Mouse (Mus musculus) CH12.LX (cell line): Measurements from ENCODE around the gene Atp2b4. TPM values are rescaled to one million over a fixed set of nuclear protein-coding genes. Genes with fewer than 3 reads are reported as not detected.

Source experiments
- DNase-seq: peaks from one replicate; pipeline ENCODE4 v3.0.0-alpha.2; 2013; ENCODE audit errors: extremely low read depth
- H3K27ac ChIP-seq: 2 replicates; pipeline ENCODE4 v1.5.1; 2012; ENCODE audit warnings: low read depth, mild to moderate bottlenecking, control low read depth, moderate library complexity; ENCODE audit not compliant: insufficient read depth
- H3K27me3 ChIP-seq: replicated peaks from 2 replicates; pipeline ENCODE3; 2012; ENCODE audit warnings: inconsistent platforms
- H3K36me3 ChIP-seq, 2 experiments: replicated peaks in 1 of 2; 2 replicates each; pipeline versions ENCODE3 to v1.6.1; 2012; ENCODE audit warnings: inconsistent platforms in 1 of 2, low read length in 1 of 2, mild to moderate bottlenecking in 1 of 2, mixed read lengths in 1 of 2, moderate library complexity in 1 of 2; ENCODE audit not compliant: control insufficient read depth in 1 of 2, insufficient read depth in 1 of 2
- H3K4me1 ChIP-seq, 2 experiments: 2 replicates each; pipeline ENCODE4 v1.6.1; 2012; ENCODE audit warnings: inconsistent platforms in 1 of 2, moderate library complexity in 1 of 2; ENCODE audit not compliant: insufficient read depth in 2 of 2, control insufficient read depth in 1 of 2
- H3K4me2 ChIP-seq: 2 replicates; pipeline ENCODE4 v1.6.1; 2012; ENCODE audit warnings: low read depth, mild to moderate bottlenecking, control low read depth; ENCODE audit not compliant: poor library complexity, insufficient read depth, severe bottlenecking
- H3K4me3 ChIP-seq, 3 experiments: fragments of 150-350 bp in 1 of 3; sonication (generic) in 1 of 3; replicated peaks in 1 of 3; 2 replicates each; pipeline versions ENCODE3 to v1.5.1; 2011 to 2012; ENCODE audit warnings: low read depth in 2 of 3, low read length in 2 of 3, mild to moderate bottlenecking in 2 of 3, moderate library complexity in 2 of 3, control low read depth in 1 of 3, improper control_type of control experiment in 1 of 3, inconsistent platforms in 1 of 3, mixed read lengths in 1 of 3; ENCODE audit not compliant: poor library complexity in 1 of 3
- H3K79me2 ChIP-seq: replicated peaks from 2 replicates; pipeline ENCODE4 v1.6.1; 2012; ENCODE audit warnings: mild to moderate bottlenecking, moderate library complexity; ENCODE audit not compliant: control insufficient read depth, poor library complexity, insufficient read depth, severe bottlenecking; ENCODE audit errors: extremely low read depth
- H3K9ac ChIP-seq: 2 replicates; pipeline ENCODE4 v1.6.1; 2012; ENCODE audit warnings: low read depth, mild to moderate bottlenecking, control low read depth, moderate library complexity; ENCODE audit not compliant: insufficient read depth
- H3K9me3 ChIP-seq: replicated peaks from 2 replicates; pipeline ENCODE3; 2012; ENCODE audit warnings: low read length, inconsistent platforms, mixed read lengths
- CHD1 ChIP-seq: IDR thresholded peaks from 2 replicates; pipeline ENCODE4 v1.6.1; 2012; ENCODE audit warnings: low read depth, low read length, improper control_type of control experiment, inconsistent platforms
- CTCF ChIP-seq, 2 experiments: IDR thresholded peaks in 1 of 2; conservative IDR thresholded peaks in 1 of 2; 2 replicates each; pipeline ENCODE4 v1.5.1; 2011 to 2012; ENCODE audit warnings: low read depth in 2 of 2, low read length in 2 of 2, improper control_type of control experiment in 1 of 2, inconsistent platforms in 1 of 2, mild to moderate bottlenecking in 1 of 2, moderate library complexity in 1 of 2
- E2F4 ChIP-seq: IDR thresholded peaks from 2 replicates; pipeline ENCODE4 v1.6.1; 2011; ENCODE audit warnings: low read depth, low read length, improper control_type of control experiment; ENCODE audit not compliant: insufficient replicate concordance
- ELF1 ChIP-seq: IDR thresholded peaks from 2 replicates; pipeline ENCODE4 v1.6.1; 2014; ENCODE audit warnings: low read depth, mild to moderate bottlenecking, inconsistent platforms, low read length, improper control_type of control experiment
- ETS1 ChIP-seq: conservative IDR thresholded peaks from 2 replicates; pipeline ENCODE4 v1.6.1; 2012; ENCODE audit warnings: low read depth, mild to moderate bottlenecking, inconsistent platforms, low read length, improper control_type of control experiment, moderate library complexity
- HCFC1 ChIP-seq: IDR thresholded peaks from 2 replicates; pipeline ENCODE4 v1.6.1; 2012; ENCODE audit warnings: low read depth, mild to moderate bottlenecking, inconsistent platforms, low read length, improper control_type of control experiment
- KAT2A ChIP-seq: IDR thresholded peaks from 2 replicates; pipeline ENCODE4 v1.6.1; 2012; ENCODE audit warnings: low read length, improper control_type of control experiment, inconsistent platforms; ENCODE audit not compliant: insufficient replicate concordance
- MAX ChIP-seq: IDR thresholded peaks from 2 replicates; pipeline ENCODE4 v1.6.1; 2011; ENCODE audit warnings: low read length, improper control_type of control experiment
- MAZ ChIP-seq: IDR thresholded peaks from 2 replicates; pipeline ENCODE4 v1.6.1; 2012; ENCODE audit warnings: low read depth, mild to moderate bottlenecking, inconsistent platforms, low read length, improper control_type of control experiment, moderate library complexity
- PAX5 ChIP-seq: IDR thresholded peaks from 2 replicates; pipeline ENCODE4 v1.6.1; 2012; ENCODE audit warnings: low read length, inconsistent platforms, mixed read lengths
- POLR2A ChIP-seq: IDR thresholded peaks from 2 replicates; pipeline ENCODE4 v1.6.1; 2011; ENCODE audit warnings: low read depth, mild to moderate bottlenecking, improper control_type of control experiment, low read length
- RAD21 ChIP-seq: IDR thresholded peaks from 2 replicates; pipeline ENCODE4 v1.6.1; 2011; ENCODE audit warnings: low read depth, mild to moderate bottlenecking, low read length, improper control_type of control experiment, moderate library complexity
- SIN3A ChIP-seq: IDR thresholded peaks from 2 replicates; pipeline ENCODE4 v1.6.1; 2012; ENCODE audit warnings: low read length, improper control_type of control experiment, inconsistent platforms
- SMC3 ChIP-seq: IDR thresholded peaks from 2 replicates; pipeline ENCODE4 v1.6.1; 2011; ENCODE audit warnings: low read depth, low read length, improper control_type of control experiment
- TBP ChIP-seq: conservative IDR thresholded peaks from 2 replicates; pipeline ENCODE4 v1.6.1; 2011; ENCODE audit warnings: low read depth, low read length, improper control_type of control experiment
- UBTF ChIP-seq: IDR thresholded peaks from 2 replicates; pipeline ENCODE4 v1.6.1; 2012; ENCODE audit warnings: low read depth, mild to moderate bottlenecking, inconsistent platforms, low read length, improper control_type of control experiment, moderate library complexity
- USF2 ChIP-seq: conservative IDR thresholded peaks from 2 replicates; pipeline ENCODE4 v1.6.1; 2011; ENCODE audit warnings: low read depth, low read length, improper control_type of control experiment
- ZNF384 ChIP-seq: IDR thresholded peaks from 2 replicates; pipeline ENCODE4 v1.6.1; 2012; ENCODE audit warnings: low read depth, low read length, improper control_type of control experiment, inconsistent platforms
- dilution Hi-C: fragments of 300-500 bp; cut with MboI; formaldehyde crosslinking; loops from 2 replicates; pipeline ENCODE4 v1.14.3; 2020; ENCODE audit warnings: low sequenced_read_pairs; ENCODE audit not compliant: extremely low pct_unique_long_range_greater_than_20kb, extremely low pct_ligation_motif_present
- in situ Hi-C: fragments of 300-500 bp; cut with MboI; formaldehyde crosslinking; loops from 3 replicates; pipeline ENCODE4 v1.14.3; 2019; ENCODE audit warnings: low sequenced_read_pairs, low pct_ligation_motif_present, low pct_unique_long_range_greater_than_20kb, mixed read lengths
- polyA plus RNA-seq: library from polyadenylated mRNA; unstranded; fragments of >175 nt; gene quantifications from 2 replicates; pipeline ENCODE4 v1.2.1, GENCODE M21; 2012; ENCODE audit warnings: low read depth; ENCODE audit not compliant: insufficient read length
- total RNA-seq, 2 experiments: library from RNA; depleted of rRNA; stranded (reverse); fragments of 300-350 nt in 1 of 2; fragments of >200 nt in 1 of 2; gene quantifications; 2 replicates each; pipeline ENCODE4 v1.2.3; 2012 to 2014

Gene Atp2b4
- total and polyA plus RNA-seq, 3 experiments = 6.9 to 18.4 (median 17.5) TPM

GRCm38 (mm10) chr1:133670776-133671175 lies 130.1 kb downstream of the Atp2b4 start:
- H3K36me3 ChIP-seq = no peaks in the 10 kb centered on the region
- TF ChIP-seq UBTF (no peak), CTCF (conservative IDR thresholded peaks at IDR 0.05 in 1 of 2, IDR thresholded peaks at IDR 0.05 in 1 of 2; ENCODE audit: low read depth in 2 of 2, low read length in 2 of 2) (no peak), HCFC1 (no peak), USF2 (no peak)
- in situ Hi-C loops (no loop called here), dilution Hi-C loops (no loop called here)
- no peaks in the 10 kb centered on the region for H3K9me3 ChIP-seq
- H3K79me2 ChIP-seq = peaks cover 11% of the 10 kb centered on the region
- H3K27ac ChIP-seq = no peak overlapping the region
- no peak for DNase-seq
- no peaks in the 10 kb centered on the region for H3K27me3 ChIP-seq
- no peak overlapping the region for H3K4me3 ChIP-seq
- H3K4me1 ChIP-seq = peaks cover 12 to 25% of the 10 kb centered on the region in 2 experiments
- no peak overlapping the region for H3K4me2 ChIP-seq
- no peak overlapping the region for H3K9ac ChIP-seq

DNA sequence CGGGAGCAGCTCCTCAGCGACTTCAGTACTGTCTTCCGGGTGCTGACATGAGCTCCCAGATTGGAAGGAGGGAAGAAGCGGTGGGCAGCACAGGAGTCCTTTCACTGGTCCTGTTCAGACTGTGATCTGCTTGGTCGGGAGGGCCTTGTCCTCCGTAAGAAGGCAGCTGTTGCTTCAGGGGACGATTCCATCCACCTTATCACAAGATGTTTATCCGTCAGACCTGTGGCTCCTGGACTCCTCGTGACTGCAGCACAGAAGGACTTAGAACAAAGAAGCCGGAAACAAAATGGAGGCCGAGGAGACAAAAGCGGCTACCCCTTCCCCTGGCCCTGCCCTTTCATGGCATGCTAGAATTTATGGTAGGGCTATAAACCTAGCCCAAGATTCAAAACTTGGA lies 130.7 kb downstream of the Atp2b4 start:
- H3K4me3 ChIP-seq = no peak overlapping the region
- H3K9me3 ChIP-seq = no peaks in the 10 kb centered on the region
- H3K27me3 ChIP-seq = no peaks in the 10 kb centered on the region
- no peak overlapping the region for H3K27ac ChIP-seq
- TF ChIP-seq KAT2A (no peak), PAX5 (no peak), RAD21 (no peak), MAX (no peak), TBP (no peak), ZNF384 (no peak), SMC3 (no peak), ETS1 (no peak), ELF1 (no peak), CHD1 (no peak), MAZ (no peak), POLR2A (no peak), SIN3A (no peak), E2F4 (no peak), CTCF (conservative IDR thresholded peaks at IDR 0.05 in 1 of 2, IDR thresholded peaks at IDR 0.05 in 1 of 2; ENCODE audit: low read depth in 2 of 2, low read length in 2 of 2) (no peak), HCFC1 (no peak)
- dilution Hi-C loops = no loop called here
- H3K79me2 ChIP-seq = peaks cover 15% of the 10 kb centered on the region
- H3K9ac ChIP-seq = no peak overlapping the region
- H3K4me2 ChIP-seq = no peak overlapping the region
- in situ Hi-C loops = no loop called here
- no peak for DNase-seq
- no peaks in the 10 kb centered on the region for H3K36me3 ChIP-seq
- peaks cover 12 to 25% of the 10 kb centered on the region in 2 experiments for H3K4me1 ChIP-seq
